Mouse (Mus musculus) brain, embryonic 14.5 days (tissue): Measurements from ENCODE around the gene Gas2l3. TPM values are rescaled to one million over a fixed set of nuclear protein-coding genes. Genes with fewer than 3 reads are reported as not detected.

Experiments
- DNase-seq: peaks from one replicate; pipeline ENCODE4 v3.0.0-alpha.2; 2011; ENCODE audit warnings: low read depth
- CTCF ChIP-seq: fragments of 200-500 bp; IDR thresholded peaks from 2 replicates; pipeline ENCODE4 v1.5.1; 2012; ENCODE audit warnings: inconsistent platforms, mild to moderate bottlenecking, moderate library complexity, borderline replicate concordance; ENCODE audit not compliant: insufficient read depth, insufficient read length; ENCODE audit errors: extremely low read depth
- POLR2A ChIP-seq: fragments of 200-500 bp; IDR thresholded peaks from 2 replicates; pipeline ENCODE4 v1.6.1; 2012; ENCODE audit warnings: mild to moderate bottlenecking, inconsistent platforms, borderline replicate concordance; ENCODE audit not compliant: poor library complexity, insufficient read depth, insufficient read length, severe bottlenecking; ENCODE audit errors: extremely low read depth
- polyA plus RNA-seq: library from polyadenylated mRNA; depleted of rRNA; stranded (reverse); fragments of >200 nt; gene quantifications from 2 replicates; pipeline ENCODE4 v1.2.3, GENCODE M21; 2012

The Gas2l3 gene
- polyA plus RNA-seq, 1 experiment, result 3.6 TPM

GRCm38 (mm10) chr10:89470596-89471353 is 27.0 kb upstream of the Gas2l3 start:
- DNase-seq, result no peak

DNA sequence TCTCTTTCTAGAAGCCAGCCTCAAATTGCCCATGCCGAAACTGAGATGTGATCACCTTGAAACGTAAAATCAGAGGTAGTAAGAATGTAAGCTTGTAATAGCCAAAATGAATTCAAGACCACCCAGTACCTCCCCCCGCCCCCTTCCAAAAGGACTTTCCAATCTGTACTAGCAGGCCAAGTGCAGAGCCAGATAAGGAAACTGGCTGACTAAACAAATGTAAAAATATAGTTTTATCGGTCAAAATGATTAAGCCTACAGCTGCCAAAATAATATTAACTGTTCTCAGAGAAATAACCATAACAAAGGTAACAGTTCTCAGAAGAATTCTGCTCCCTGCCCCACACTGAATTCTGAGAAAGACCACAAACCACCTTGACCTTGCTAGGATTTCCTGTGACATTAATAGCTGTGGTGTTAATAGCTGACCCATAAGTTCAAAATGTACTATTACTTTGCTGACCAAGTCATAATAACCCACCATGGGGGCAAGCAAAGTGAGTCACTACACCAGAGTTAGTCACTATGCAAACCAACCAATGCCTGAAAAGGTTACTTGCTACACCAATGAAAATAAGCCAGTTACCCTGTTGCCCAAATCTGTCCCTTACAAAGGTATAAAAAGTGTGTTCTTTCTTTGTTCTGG is 21.1 kb upstream of the Gas2l3 start:
- TF ChIP-seq CTCF (no peak), POLR2A (no peak)
- DNase-seq, result no peak

More at GRCm38 (mm10) chr10:89470596-89471353, 27.0 kb upstream of the Gas2l3 start:
- TF ChIP-seq CTCF, result no peak
- TF ChIP-seq POLR2A, result no peak

- TF ChIP-seq CTCF (no peak), POLR2A (no peak)
- DNase-seq, result no peak
Observed at GRCm38 (mm10) chr10:89462890-89463289, 19.1 kb upstream of the Gas2l3 start.

DNA sequence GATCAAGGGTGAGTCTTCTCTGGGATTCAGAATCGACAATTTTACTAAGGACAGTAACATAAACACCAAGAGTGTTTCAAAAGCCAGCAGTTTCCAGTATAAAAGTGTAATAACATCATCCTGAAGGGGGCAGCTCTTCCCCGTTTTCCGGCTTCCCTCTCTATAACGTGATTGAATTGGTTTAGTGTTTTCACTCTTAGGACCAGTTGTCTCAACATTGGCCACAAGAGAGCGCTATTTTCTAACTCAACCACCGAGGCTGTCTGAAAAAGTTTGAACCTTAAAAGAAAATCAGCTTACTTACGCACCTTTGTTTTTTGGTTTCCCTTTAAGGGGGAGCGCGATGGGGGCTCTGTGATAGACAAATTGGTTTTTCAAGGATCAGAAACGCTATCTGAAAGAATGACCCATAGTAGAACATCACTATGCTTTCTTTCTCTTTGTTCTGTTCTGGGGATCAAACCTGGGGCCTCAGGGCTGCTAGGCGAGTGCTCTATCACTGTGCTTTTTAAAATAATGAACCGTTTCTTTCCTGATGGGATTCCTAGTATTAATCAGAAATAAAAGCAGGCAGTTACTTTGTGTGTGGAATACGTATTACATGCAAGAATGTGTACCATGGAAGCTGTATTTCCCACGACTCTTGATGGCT is 18.2 kb upstream of the Gas2l3 start:
- TF ChIP-seq POLR2A (no peak), CTCF (peak; percentile 76; the same call in 1 of the 2 replicates)

DNA sequence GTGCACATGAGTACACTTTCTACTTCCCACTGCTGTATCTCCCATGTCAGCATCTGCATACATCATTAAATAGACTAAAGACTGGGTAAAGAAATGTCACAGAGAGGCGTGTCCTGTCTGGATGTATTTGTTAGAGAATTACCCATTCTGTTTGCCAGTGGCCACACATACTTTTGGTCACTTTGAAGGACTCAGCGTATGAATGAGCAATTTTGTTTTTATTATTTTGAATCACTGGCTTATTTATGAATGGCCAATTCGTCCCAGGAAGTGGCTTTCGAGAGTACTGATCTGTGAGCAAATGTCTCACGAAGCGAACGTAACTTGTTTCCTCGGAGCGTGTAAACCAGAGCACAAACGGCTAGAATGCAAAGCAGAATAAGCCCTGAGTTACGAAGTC is 17.2 kb upstream of the Gas2l3 start:
- TF ChIP-seq POLR2A (no peak), CTCF (no peak)
- no peak for DNase-seq

More for the DNA sequence above, 18.2 kb upstream of the Gas2l3 start:
- peak; percentile 95 for DNase-seq

DNA sequence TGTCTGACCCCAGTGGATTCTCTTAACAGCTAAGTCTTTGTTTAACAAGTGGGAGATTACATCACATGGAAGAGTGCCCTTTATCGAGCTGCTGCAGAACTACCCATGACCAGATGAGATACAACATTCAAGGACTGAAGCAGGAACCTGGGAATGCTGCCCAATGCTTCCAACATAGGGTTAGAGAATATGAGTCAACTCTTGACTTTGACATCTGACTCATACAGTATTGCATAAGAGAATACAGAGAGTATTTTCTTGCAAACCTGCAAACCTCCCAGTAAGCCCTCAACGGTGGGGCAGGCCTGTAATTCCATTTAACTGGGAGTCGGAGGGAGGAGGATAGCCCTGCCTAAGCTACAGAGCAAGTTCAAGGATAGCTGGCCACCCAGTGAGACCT is 15.0 kb upstream of the Gas2l3 start:
- TF ChIP-seq POLR2A (no peak), CTCF (no peak)
- no peak for DNase-seq

DNA sequence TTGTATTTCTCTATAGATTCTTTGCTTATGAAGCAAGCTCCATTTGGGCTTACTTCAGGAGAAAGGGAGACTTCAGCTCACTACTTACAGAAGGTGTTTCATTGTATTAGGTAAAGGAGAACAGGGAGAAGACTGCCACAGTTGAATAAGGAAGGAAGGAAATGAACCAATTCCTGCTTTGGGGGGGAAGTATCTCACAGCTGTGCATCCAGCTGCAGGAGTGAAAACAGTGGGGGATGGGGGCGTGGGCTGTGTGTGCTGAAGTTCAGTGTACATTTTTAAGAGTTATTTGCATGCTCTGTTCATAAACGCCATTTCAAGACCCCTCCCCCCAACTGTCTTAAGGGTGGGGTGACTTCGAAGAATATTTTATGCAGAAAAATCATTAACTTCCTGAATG is 10.0 kb upstream of the Gas2l3 start:
- TF ChIP-seq POLR2A (no peak), CTCF (no peak)
- no peak for DNase-seq

DNA sequence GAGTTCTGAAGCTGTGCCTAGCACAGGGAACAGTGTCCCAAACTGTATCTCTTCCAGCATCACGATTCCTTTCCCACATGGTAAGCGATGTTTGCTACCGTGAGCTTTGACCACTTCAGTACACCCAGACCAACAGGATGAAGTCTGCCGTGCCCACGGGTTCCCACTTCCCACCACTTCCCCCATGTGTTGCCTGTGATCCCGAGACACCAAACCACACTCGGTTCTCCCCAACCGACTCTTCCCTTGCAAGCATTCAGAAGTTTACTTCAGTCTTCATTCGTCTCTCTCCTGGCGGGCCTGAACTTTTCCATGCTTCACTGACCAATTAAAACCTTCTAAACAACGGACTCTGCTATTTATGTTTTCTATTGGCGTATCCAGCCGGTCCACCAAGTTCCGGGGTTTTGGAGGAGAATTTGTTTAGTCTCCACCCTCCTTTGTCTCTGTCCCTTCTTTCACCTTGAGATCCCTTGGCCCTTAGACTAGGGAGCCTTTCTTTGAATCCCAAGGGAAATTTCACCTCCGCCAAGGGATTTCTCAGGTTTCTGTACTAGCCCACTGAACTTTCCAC is 9.4 kb upstream of the Gas2l3 start:
- DNase-seq, result no peak
- no peak for TF ChIP-seq CTCF
- TF ChIP-seq POLR2A, result no peak

GRCm38 (mm10) chr10:89450411-89450810 is 6.6 kb upstream of the Gas2l3 start:
- DNase-seq, result peak; percentile 87
- TF ChIP-seq POLR2A, result no peak
- TF ChIP-seq CTCF, result no peak

GRCm38 (mm10) chr10:89444381-89444780 is 614 bp upstream of the Gas2l3 start:
- DNase-seq, result no peak
- TF ChIP-seq CTCF (no peak), POLR2A (no peak)

- DNase-seq, result no peak
- TF ChIP-seq CTCF (no peak), POLR2A (no peak)
Observed at GRCm38 (mm10) chr10:89443115-89443622, 598 bp downstream of the Gas2l3 start.

- no peak for DNase-seq
- TF ChIP-seq CTCF, result no peak
- TF ChIP-seq POLR2A, result no peak
Observed at GRCm38 (mm10) chr10:89442640-89443039, 1.1 kb downstream of the Gas2l3 start.
